8 mouse cellular contexts compared by ENCODE assay signal in the genomic region with DNA sequence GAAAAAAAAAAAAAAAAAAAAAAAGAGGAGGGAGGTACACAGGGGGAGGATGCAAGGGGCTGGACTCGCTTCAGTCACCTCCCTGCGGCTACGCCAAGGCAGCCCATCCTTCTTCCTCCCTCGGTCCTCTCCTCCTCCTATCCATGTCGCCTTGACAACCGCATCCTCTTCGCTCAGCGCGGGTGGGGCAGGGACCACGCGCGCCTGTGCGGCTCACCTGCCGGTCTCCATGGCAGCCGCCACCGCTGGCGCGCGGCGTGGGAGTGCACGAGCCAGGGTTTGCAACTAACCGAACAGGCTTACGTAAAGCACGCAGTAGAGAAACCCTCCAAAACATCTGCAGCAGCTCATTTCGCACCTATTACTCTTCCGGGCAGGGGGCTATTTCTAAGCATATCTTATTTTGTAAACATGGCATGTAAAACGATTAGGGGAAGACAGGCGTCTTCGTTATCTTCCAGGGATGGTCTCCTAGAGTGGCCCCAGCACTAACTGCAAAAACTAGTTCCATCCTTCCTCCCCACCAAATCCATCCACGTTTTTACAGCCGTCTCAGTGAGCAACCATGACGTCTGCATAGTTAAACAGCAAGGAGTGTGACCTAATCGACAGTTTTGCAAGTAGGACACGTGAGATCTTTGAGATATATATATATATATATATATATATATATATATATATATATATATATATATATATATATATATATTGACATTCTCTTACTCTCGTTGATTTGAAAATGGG. TPM values are rescaled to one million over a fixed set of nuclear protein-coding genes. Genes with fewer than 3 reads are reported as not detected.
DNase-seq lines count a peak whose midpoint lies in the region; ATAC-seq and TF ChIP-seq lines count a peak whose summit lies in the region.

Gene 5330417C22Rik (minus strand): TSS at position 20 of the 744 bp plus-strand sequence.

- ATAC-seq in embryonic facial prominence, embryonic 13.5 days (ENCODE audit: insufficient number of reproducible peaks, insufficient read depth, low FRiP score, low TSS enrichment, low read depth), result peak; percentile 60; the same call in 1 of the 2 replicates
- ATAC-seq in neural tube, embryonic 15.5 days (ENCODE audit: low FRiP score), result peak; percentile 98

- no peaks in the 10 kb centered on the region for H3K9me3 ChIP-seq in embryonic facial prominence, embryonic 13.5 days
- no peaks in the 10 kb centered on the region for H3K9me3 ChIP-seq in neural tube, embryonic 15.5 days (replicated peaks)

- TF ChIP-seq CTCF in lung, adult 2 months (IDR thresholded peaks at IDR 0.05; ENCODE audit: insufficient read depth, low read length), result no peak

- H3K27ac ChIP-seq in embryonic facial prominence, embryonic 13.5 days, result no peak within 1 kb of the TSS
- peak within 1 kb of the TSS; percentile 81 for H3K27ac ChIP-seq in neural tube, embryonic 15.5 days (replicated peaks)

- peaks cover 26% of the 10 kb centered on the region for H3K27me3 ChIP-seq in embryonic facial prominence, embryonic 13.5 days
- H3K27me3 ChIP-seq in neural tube, embryonic 15.5 days (replicated peaks), result no peaks in the 10 kb centered on the region; the same call in 1 of the 2 replicates

- peaks cover 14% of the 10 kb centered on the region for H3K4me1 ChIP-seq in embryonic facial prominence, embryonic 13.5 days
- H3K4me1 ChIP-seq in lung, adult 2 months (ENCODE audit: control insufficient read depth, insufficient read depth, low read length), result no peaks in the 10 kb centered on the region; the same call in 1 of the 2 replicates
- H3K4me1 ChIP-seq in neural tube, embryonic 15.5 days, result peaks cover 20% of the 10 kb centered on the region

- 1% methylated on average over 35 of the region's 35 CpGs for WGBS in embryonic facial prominence, embryonic 13.5 days
- 1% methylated on average over 35 of the region's 35 CpGs for WGBS in lung, adult 2 months
- 1% methylated on average over 32 of the region's 35 CpGs for WGBS in neural tube, embryonic 15.5 days

- H3K9ac ChIP-seq in embryonic facial prominence, embryonic 13.5 days, result peak within 1 kb of the TSS; percentile 52; the same call in 1 of the 2 replicates
- H3K9ac ChIP-seq in neural tube, embryonic 15.5 days (replicated peaks), result peak within 1 kb of the TSS; percentile 44

- DNase-seq in CD4-positive, CD25-positive, alpha-beta regulatory T cell, adult 2 months (ENCODE audit: low read depth, low spot score), result peak; percentile 91
- DNase-seq in adrenal gland, postnatal 10 days, result peak; percentile 37
- DNase-seq in heart, postnatal 4 days, result peak; percentile 22
- peak; percentile 87 to 89 for DNase-seq in layer of hippocampus, adult 8-10 months (ENCODE audit: low spot score in 2 of 2)
- DNase-seq in lung, adult 2 months, result peak; percentile 60
- DNase-seq in thymus, postnatal 36 days, result peak; percentile 45 to 70

- no peak for TF ChIP-seq POLR2A in lung, adult 2 months (IDR thresholded peaks at IDR 0.05; ENCODE audit: borderline replicate concordance, extremely low read depth, low read depth, low read length)

- H3K4me2 ChIP-seq in embryonic facial prominence, embryonic 13.5 days, result peak within 1 kb of the TSS; percentile 86
- peak within 1 kb of the TSS; percentile 80 for H3K4me2 ChIP-seq in neural tube, embryonic 15.5 days

- no peaks in the 10 kb centered on the region for H3K36me3 ChIP-seq in embryonic facial prominence, embryonic 13.5 days
- no peaks in the 10 kb centered on the region for H3K36me3 ChIP-seq in neural tube, embryonic 15.5 days

- peak within 1 kb of the TSS; percentile 50 for H3K4me3 ChIP-seq in embryonic facial prominence, embryonic 13.5 days
- peak within 1 kb of the TSS; percentile 43 for H3K4me3 ChIP-seq in lung, adult 2 months (replicated peaks; ENCODE audit: extremely low read depth, low read depth, low read length)
- peak within 1 kb of the TSS; percentile 49 for H3K4me3 ChIP-seq in neural tube, embryonic 15.5 days (replicated peaks)

RNA-seq across cellular contexts. Expression of gene 5330417C22Rik, which starts in this region (rescaled TPM):
- total RNA-seq in adrenal gland, postnatal 10 days (2021), result 1 to 10 TPM; 1.7 to 1.8 TPM
- polyA plus RNA-seq in embryonic facial prominence, embryonic 13.5 days (2015; fragmentation: Nextera tagmentation; extraction: Ambion mirVana), result 0.65 and 2.0 TPM in 2 replicates
- under 1 TPM; 0.21 to 0.29 TPM for total RNA-seq in heart, postnatal 4 days (2021)
- total RNA-seq in layer of hippocampus, adult 8-10 months (2022), result 10 to 100 TPM; 22.1 to 33.4 (median 25.9) TPM
- 45.7 and 56.3 TPM in 2 replicates for polyA plus RNA-seq in lung, adult 2 months (2012; rRNA removed)
- polyA plus RNA-seq in neural tube, embryonic 15.5 days (2015; fragmentation: Nextera tagmentation; extraction: Ambion mirVana), result 12.1 and 15.8 TPM in 2 replicates

Comparison
In these comparisons a context has a peak if more than half of its experiments do, and no peak if none do; other contexts are left out.
1. RNA of gene 5330417C22Rik (total RNA-seq): 22.1 to 33.4 TPM in layer of hippocampus, adult 8-10 months; 1.7 to 1.8 TPM in adrenal gland, postnatal 10 days and 0.21 to 0.29 TPM in heart, postnatal 4 days; every median in the first group is over 4 times any median in the second.
2. Peak in DNase-seq in heart, postnatal 4 days; RNA of the gene not detected or under 1 TPM.
3. DNase-seq: peak in every context shown above with its lines; median percentile 91 in CD4-positive, CD25-positive, alpha-beta regulatory T cell, adult 2 months; 88 in layer of hippocampus, adult 8-10 months; 60 in lung, adult 2 months; 58 in thymus, postnatal 36 days; 37 in adrenal gland, postnatal 10 days; 22 in heart, postnatal 4 days.
4. Peak in every context shown above with its lines, with median percentiles within 50 percentile points of each other: H3K4me3 ChIP-seq.